Mouse (Mus musculus): ENCODE results near the gene Mdfic. TPM values are rescaled to one million over a fixed set of nuclear protein-coding genes. Genes with fewer than 3 reads are reported as not detected.

Mdfic gene
- polyA plus RNA-seq, 1 experiment from 2014 or later, result 4.0 TPM

GRCm38 (mm10) chr6:15726422-15726821, 6.0 kb downstream of the Mdfic start:
- DNase-seq (ENCODE audit: low spot score), result no peak

GRCm38 (mm10) chr6:15727681-15728410, 7.4 kb downstream of the Mdfic start:
- no peaks in the 10 kb centered on the region for H3K27me3 ChIP-seq (ENCODE audit: low read depth, poor library complexity, severe bottlenecking)
- no peak overlapping the region for H3K27ac ChIP-seq (replicated peaks)
- H3K36me3 ChIP-seq, result no peaks in the 10 kb centered on the region
- DNase-seq (ENCODE audit: low spot score), result no peak
- H3K4me1 ChIP-seq, result no peaks in the 10 kb centered on the region
- WGBS, result 62% methylated on average over 4 of the region's 4 CpGs
- no peaks in the 10 kb centered on the region for H3K9me3 ChIP-seq (replicated peaks)
- no peak overlapping the region for H3K4me3 ChIP-seq

More at GRCm38 (mm10) chr6:15726422-15726821, 6.0 kb downstream of the Mdfic start:
- 91% methylated on average over 6 of the region's 6 CpGs for WGBS
- Histone ChIP-seq H3K4me1 (peaks cover 5% of the 10 kb centered on the region), H3K27me3 (ENCODE audit: low read depth, poor library complexity, severe bottlenecking) (no peaks in the 10 kb centered on the region), H3K9me3 (replicated peaks) (no peaks in the 10 kb centered on the region), H3K36me3 (no peaks in the 10 kb centered on the region), H3K4me3 (no peak overlapping the region), H3K27ac (replicated peaks) (no peak overlapping the region)

- H3K36me3 ChIP-seq, result no peaks in the 10 kb centered on the region
- no peak overlapping the region for H3K4me3 ChIP-seq
- no peak for DNase-seq (ENCODE audit: low spot score)
- H3K4me1 ChIP-seq, result no peaks in the 10 kb centered on the region
- H3K27me3 ChIP-seq (ENCODE audit: low read depth, poor library complexity, severe bottlenecking), result no peaks in the 10 kb centered on the region
- no peak overlapping the region for H3K27ac ChIP-seq (replicated peaks)
- 91% methylated on average over 6 of the region's 6 CpGs for WGBS
- H3K9me3 ChIP-seq (replicated peaks), result no peaks in the 10 kb centered on the region
Measured at GRCm38 (mm10) chr6:15728844-15729577, 8.6 kb downstream of the Mdfic start.

GRCm38 (mm10) chr6:15730258-15730657, 9.8 kb downstream of the Mdfic start:
- Histone ChIP-seq H3K9me3 (replicated peaks) (no peaks in the 10 kb centered on the region), H3K36me3 (no peaks in the 10 kb centered on the region), H3K27me3 (ENCODE audit: low read depth, poor library complexity, severe bottlenecking) (no peaks in the 10 kb centered on the region), H3K4me1 (no peaks in the 10 kb centered on the region), H3K4me3 (no peak overlapping the region), H3K27ac (replicated peaks) (no peak overlapping the region)
- DNase-seq (ENCODE audit: low spot score), result no peak
- WGBS, result 95% methylated on average over 2 of the region's 2 CpGs

GRCm38 (mm10) chr6:15730666-15731065, 10.2 kb downstream of the Mdfic start:
- 96% methylated on average over 4 of the region's 4 CpGs for WGBS
- H3K4me1 ChIP-seq, result no peaks in the 10 kb centered on the region
- no peaks in the 10 kb centered on the region for H3K27me3 ChIP-seq (ENCODE audit: low read depth, poor library complexity, severe bottlenecking)
- no peak overlapping the region for H3K27ac ChIP-seq (replicated peaks)
- H3K4me3 ChIP-seq, result no peak overlapping the region
- no peak for DNase-seq (ENCODE audit: low spot score)
- H3K36me3 ChIP-seq, result no peaks in the 10 kb centered on the region
- H3K9me3 ChIP-seq (replicated peaks), result no peaks in the 10 kb centered on the region

- no peaks in the 10 kb centered on the region for H3K36me3 ChIP-seq
- H3K4me1 ChIP-seq, result no peaks in the 10 kb centered on the region
- WGBS, result 80% methylated on average over 7 of the region's 7 CpGs
- H3K27ac ChIP-seq (replicated peaks), result no peak overlapping the region
- no peaks in the 10 kb centered on the region for H3K27me3 ChIP-seq (ENCODE audit: low read depth, poor library complexity, severe bottlenecking)
- H3K4me3 ChIP-seq, result no peak overlapping the region
- H3K9me3 ChIP-seq (replicated peaks), result no peaks in the 10 kb centered on the region
- DNase-seq (ENCODE audit: low spot score), result no peak
Measured at GRCm38 (mm10) chr6:15731452-15731851, 11.0 kb downstream of the Mdfic start.

DNA sequence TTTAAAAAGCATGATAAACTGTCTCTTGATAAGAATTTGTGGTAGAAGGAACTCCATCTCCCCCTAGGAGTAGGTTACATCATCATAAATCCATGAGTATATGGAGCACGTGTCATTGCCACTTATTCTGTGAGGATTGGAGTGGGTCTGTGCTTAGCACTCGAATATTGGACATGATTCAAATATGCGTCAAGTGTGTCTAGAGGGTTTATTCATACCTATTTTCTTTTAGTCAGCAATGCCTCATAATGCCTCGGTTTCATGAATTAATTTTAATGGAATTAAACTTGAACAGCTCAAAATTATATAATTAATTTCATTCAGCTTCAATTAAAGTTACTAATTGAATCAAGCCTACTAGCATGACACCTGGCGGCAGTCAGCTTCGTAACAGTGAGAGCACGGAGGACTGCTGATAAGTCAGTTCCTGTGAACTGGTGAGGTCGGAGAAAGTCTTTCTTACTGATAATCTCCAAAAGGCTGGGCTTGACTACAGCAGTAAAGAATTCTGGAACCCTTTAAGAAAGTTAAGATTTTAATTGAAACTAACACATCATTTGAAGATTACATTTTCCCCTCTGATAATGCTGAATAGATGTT, 17.0 kb downstream of the Mdfic start:
- no peaks in the 10 kb centered on the region; the same call in 1 of the 2 replicates for H3K36me3 ChIP-seq
- DNase-seq (ENCODE audit: low spot score), result no peak
- H3K4me3 ChIP-seq, result no peak overlapping the region

GRCm38 (mm10) chr6:15738331-15738943, 18.0 kb downstream of the Mdfic start:
- H3K27ac ChIP-seq (replicated peaks), result no peak overlapping the region
- 84% methylated on average over 5 of the region's 5 CpGs for WGBS
- H3K4me1 ChIP-seq, result peaks cover 2% of the 10 kb centered on the region; the same call in 1 of the 2 replicates
- H3K4me3 ChIP-seq, result no peak overlapping the region
- no peaks in the 10 kb centered on the region for H3K27me3 ChIP-seq (ENCODE audit: low read depth, poor library complexity, severe bottlenecking)
- no peaks in the 10 kb centered on the region; the same call in 1 of the 2 replicates for H3K36me3 ChIP-seq
- no peak for DNase-seq (ENCODE audit: low spot score)
- no peaks in the 10 kb centered on the region for H3K9me3 ChIP-seq (replicated peaks)

More for the DNA sequence above, 17.0 kb downstream of the Mdfic start:
- no peaks in the 10 kb centered on the region for H3K27me3 ChIP-seq (ENCODE audit: low read depth, poor library complexity, severe bottlenecking)
- H3K27ac ChIP-seq (replicated peaks), result no peak overlapping the region
- no peaks in the 10 kb centered on the region for H3K4me1 ChIP-seq
- 90% methylated on average over 8 of the region's 8 CpGs for WGBS
- no peaks in the 10 kb centered on the region for H3K9me3 ChIP-seq (replicated peaks)

DNA sequence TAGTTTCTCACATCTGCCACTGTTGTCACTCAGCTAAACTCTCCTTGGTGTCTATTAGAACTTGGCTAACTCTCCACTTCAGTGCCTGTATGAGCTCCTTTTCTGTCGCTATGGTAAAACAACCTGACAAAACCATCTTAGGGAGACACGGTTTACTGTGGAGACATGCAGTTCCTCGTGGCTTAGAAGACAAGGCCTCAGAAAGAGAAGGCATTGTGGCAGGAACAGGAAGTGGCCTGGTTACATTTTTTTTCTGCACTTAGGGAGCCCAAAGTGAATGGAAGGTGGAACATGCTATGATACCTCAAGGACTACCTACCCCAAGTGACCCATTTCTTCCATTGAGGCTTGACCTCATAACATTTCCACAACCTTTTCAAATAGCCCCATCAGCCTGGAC, 18.7 kb downstream of the Mdfic start:
- H3K27ac ChIP-seq (replicated peaks), result no peak overlapping the region
- DNase-seq (ENCODE audit: low spot score), result no peak
- no peaks in the 10 kb centered on the region; the same call in 1 of the 2 replicates for H3K36me3 ChIP-seq
- H3K9me3 ChIP-seq (replicated peaks), result no peaks in the 10 kb centered on the region
- WGBS, result 84% methylated on average over 3 of the region's 3 CpGs
- no peak overlapping the region for H3K4me3 ChIP-seq
- no peaks in the 10 kb centered on the region for H3K27me3 ChIP-seq (ENCODE audit: low read depth, poor library complexity, severe bottlenecking)
- peaks cover 3% of the 10 kb centered on the region; the same call in 1 of the 2 replicates for H3K4me1 ChIP-seq

GRCm38 (mm10) chr6:15742591-15743149, 22.2 kb downstream of the Mdfic start:
- no peak for DNase-seq (ENCODE audit: low spot score)
- WGBS, result 85% methylated on average over 6 of the region's 6 CpGs

DNA sequence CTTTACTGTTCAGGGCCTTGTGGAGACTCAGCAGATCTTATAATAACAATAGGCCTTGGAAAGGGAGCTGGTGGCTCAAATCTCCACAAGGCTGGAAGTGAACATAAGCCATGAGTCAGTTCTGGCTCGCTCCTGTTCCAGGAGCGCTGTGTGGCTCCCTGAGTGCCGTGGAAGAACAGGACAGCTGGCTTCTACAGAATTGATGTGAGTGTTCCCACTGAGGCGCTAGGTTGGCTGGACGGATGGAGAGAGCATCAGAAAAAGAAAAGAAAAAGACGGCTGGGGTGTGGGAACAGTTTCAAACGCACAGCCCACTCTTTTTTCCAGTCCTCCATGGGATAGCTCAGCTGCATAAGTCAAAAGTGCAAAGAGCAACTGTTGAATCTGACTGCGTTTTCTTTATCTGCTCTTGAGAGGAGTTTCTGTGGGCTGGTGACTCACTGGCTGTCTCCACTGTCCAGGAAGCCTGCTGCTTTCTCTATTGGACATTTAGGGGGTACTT, 22.9 kb downstream of the Mdfic start:
- no peak overlapping the region for H3K27ac ChIP-seq (replicated peaks)
- H3K27me3 ChIP-seq (ENCODE audit: low read depth, poor library complexity, severe bottlenecking), result no peaks in the 10 kb centered on the region
- DNase-seq (ENCODE audit: low spot score), result no peak
- 76% methylated on average over 8 of the region's 8 CpGs for WGBS
- H3K4me3 ChIP-seq, result no peak overlapping the region
- H3K9me3 ChIP-seq (replicated peaks), result no peaks in the 10 kb centered on the region
- H3K36me3 ChIP-seq, result no peaks in the 10 kb centered on the region; the same call in 1 of the 2 replicates
- peaks cover 8% of the 10 kb centered on the region; the same call in 1 of the 2 replicates for H3K4me1 ChIP-seq

More at GRCm38 (mm10) chr6:15742591-15743149, 22.2 kb downstream of the Mdfic start:
- Histone ChIP-seq H3K9me3 (replicated peaks) (no peaks in the 10 kb centered on the region), H3K27me3 (ENCODE audit: low read depth, poor library complexity, severe bottlenecking) (no peaks in the 10 kb centered on the region), H3K4me3 (no peak overlapping the region), H3K36me3 (no peaks in the 10 kb centered on the region; the same call in 1 of the 2 replicates), H3K27ac (replicated peaks) (no peak overlapping the region), H3K4me1 (peaks cover 8% of the 10 kb centered on the region; the same call in 1 of the 2 replicates)

DNA sequence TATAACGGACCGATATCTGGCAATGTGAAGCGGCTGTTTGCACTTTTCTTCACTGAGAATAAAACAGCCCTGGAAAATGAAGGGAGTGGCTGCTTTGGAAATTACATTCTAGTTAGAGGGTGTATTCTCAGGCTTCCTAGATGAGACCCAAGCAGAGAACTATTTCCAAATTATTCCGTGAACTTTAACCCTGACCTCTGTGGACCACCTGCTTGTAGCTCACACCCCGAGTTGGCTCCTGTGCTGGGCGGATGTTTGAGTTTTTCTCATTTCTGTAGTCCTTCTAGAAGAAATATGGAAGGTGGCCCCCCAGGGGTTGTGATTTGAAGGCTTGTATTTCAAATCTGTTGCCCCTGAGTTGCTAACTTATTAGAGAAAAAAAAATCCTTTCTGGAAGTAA, 23.3 kb downstream of the Mdfic start:
- Histone ChIP-seq H3K36me3 (no peaks in the 10 kb centered on the region; the same call in 1 of the 2 replicates), H3K27ac (replicated peaks) (no peak overlapping the region), H3K9me3 (replicated peaks) (no peaks in the 10 kb centered on the region), H3K4me1 (peaks cover 8% of the 10 kb centered on the region; the same call in 1 of the 2 replicates), H3K4me3 (no peak overlapping the region), H3K27me3 (ENCODE audit: low read depth, poor library complexity, severe bottlenecking) (no peaks in the 10 kb centered on the region)
- no peak for DNase-seq (ENCODE audit: low spot score)
- 81% methylated on average over 6 of the region's 6 CpGs for WGBS
